Mouse (Mus musculus) MEL (cell line): ENCODE results near the gene Tacc3. TPM values are rescaled to one million over a fixed set of nuclear protein-coding genes. Genes with fewer than 3 reads are reported as not detected.

ENCODE experiments used
- DNase-seq: peaks from one replicate; pipeline ENCODE4 v3.0.0; 2011; ENCODE audit warnings: low read depth, low spot score
- H3K27ac ChIP-seq: 2 replicates; pipeline ENCODE4 v1.5.1; 2012; ENCODE audit warnings: low read depth, mild to moderate bottlenecking, control low read depth, low read length, moderate library complexity; ENCODE audit not compliant: control insufficient read depth
- H3K27me3 ChIP-seq, 2 experiments: fragments of 150-350 bp in 1 of 2; sonication (generic) in 1 of 2; 2 replicates each; pipeline ENCODE4 v1.6.1; 2012; ENCODE audit warnings: low read length in 2 of 2, mild to moderate bottlenecking in 2 of 2, improper control_type of control experiment in 1 of 2, moderate library complexity in 1 of 2; ENCODE audit not compliant: insufficient read depth in 2 of 2, control insufficient read depth in 1 of 2
- H3K36me3 ChIP-seq, 2 experiments: 2 replicates each; pipeline ENCODE4 v1.6.1; 2012 to 2014; ENCODE audit warnings: low read length in 2 of 2, improper control_type of control experiment in 1 of 2, inconsistent platforms in 1 of 2, mild to moderate bottlenecking in 1 of 2; ENCODE audit not compliant: insufficient read depth in 2 of 2, control insufficient read depth in 1 of 2
- H3K4me1 ChIP-seq, 2 experiments: fragments of 150-350 bp in 1 of 2; sonication (generic) in 1 of 2; 2 replicates each; pipeline ENCODE4 v1.6.1; 2012; ENCODE audit warnings: low read length in 2 of 2, improper control_type of control experiment in 1 of 2, mild to moderate bottlenecking in 1 of 2; ENCODE audit not compliant: insufficient read depth in 2 of 2, control insufficient read depth in 1 of 2
- H3K4me3 ChIP-seq, 2 experiments: fragments of 150-350 bp in 1 of 2; sonication (generic) in 1 of 2; 2 replicates each; pipeline ENCODE4 v1.5.1; 2012; ENCODE audit warnings: low read depth in 2 of 2, low read length in 2 of 2, mild to moderate bottlenecking in 2 of 2, moderate library complexity in 2 of 2, control low read depth in 1 of 2, improper control_type of control experiment in 1 of 2; ENCODE audit not compliant: control insufficient read depth in 1 of 2, insufficient read depth in 1 of 2
- H3K79me2 ChIP-seq: 2 replicates; pipeline ENCODE4 v1.6.1; 2012; ENCODE audit warnings: mild to moderate bottlenecking, low read length, moderate library complexity; ENCODE audit not compliant: control insufficient read depth, poor library complexity, insufficient read depth
- H3K9ac ChIP-seq: 2 replicates; pipeline ENCODE4 v1.6.1; 2012; ENCODE audit warnings: low read depth, mild to moderate bottlenecking, control low read depth, low read length, moderate library complexity; ENCODE audit not compliant: control insufficient read depth, poor library complexity, severe bottlenecking
- H3K9me3 ChIP-seq: fragments of 150-350 bp; sonication (generic); replicated peaks from 2 replicates; pipeline ENCODE4 v1.6.1; 2012; ENCODE audit warnings: mild to moderate bottlenecking, low read length, improper control_type of control experiment, moderate library complexity; ENCODE audit not compliant: insufficient read depth
- CHD1 ChIP-seq: IDR thresholded peaks from 2 replicates; pipeline ENCODE4 v1.6.1; 2012; ENCODE audit warnings: low read depth, mild to moderate bottlenecking, inconsistent platforms, low read length, improper control_type of control experiment
- CTCF ChIP-seq, 3 experiments: IDR thresholded peaks in 2 of 3; conservative IDR thresholded peaks in 1 of 3; 2 replicates each; pipeline ENCODE4 v1.5.1; 2011 to 2012; ENCODE audit warnings: low read length in 3 of 3, low read depth in 2 of 3, mild to moderate bottlenecking in 2 of 3, improper control_type of control experiment in 1 of 3, inconsistent platforms in 1 of 3, mixed read lengths in 1 of 3, moderate library complexity in 1 of 3; ENCODE audit not compliant: control insufficient read depth in 1 of 3, insufficient read depth in 1 of 3, poor library complexity in 1 of 3, severe bottlenecking in 1 of 3
- E2F4 ChIP-seq: IDR thresholded peaks from 2 replicates; pipeline ENCODE4 v1.6.1; 2011; ENCODE audit warnings: low read depth, low read length, improper control_type of control experiment, borderline replicate concordance
- GABPA ChIP-seq: IDR thresholded peaks from 2 replicates; pipeline ENCODE4 v1.6.1; 2012; ENCODE audit warnings: low read depth, mild to moderate bottlenecking, inconsistent platforms, low read length, improper control_type of control experiment, moderate library complexity
- GATA1 ChIP-seq: IDR thresholded peaks from 2 replicates; pipeline ENCODE4 v1.6.1; 2011; ENCODE audit warnings: low read depth, low read length, improper control_type of control experiment
- JUND ChIP-seq: IDR thresholded peaks from 2 replicates; pipeline ENCODE4 v1.6.1; 2011; ENCODE audit warnings: low read depth, mild to moderate bottlenecking, improper control_type of control experiment, low read length
- MAX ChIP-seq: IDR thresholded peaks from 2 replicates; pipeline ENCODE4 v1.6.1; 2011; ENCODE audit warnings: low read length, improper control_type of control experiment
- MYB ChIP-seq: IDR thresholded peaks from 2 replicates; pipeline ENCODE4 v1.6.1; 2011; ENCODE audit warnings: mild to moderate bottlenecking, low read depth, low read length, improper control_type of control experiment
- MYC ChIP-seq: IDR thresholded peaks from 2 replicates; pipeline ENCODE4 v1.6.1; 2011; ENCODE audit warnings: low read depth, mild to moderate bottlenecking, low read length, improper control_type of control experiment, moderate library complexity
- NELFE ChIP-seq: IDR thresholded peaks from 2 replicates; pipeline ENCODE4 v1.6.1; 2011; ENCODE audit warnings: low read depth, low read length, improper control_type of control experiment
- NRF1 ChIP-seq: IDR thresholded peaks from 2 replicates; pipeline ENCODE4 v1.6.1; 2014; ENCODE audit warnings: low read depth, mild to moderate bottlenecking, inconsistent platforms, low read length, improper control_type of control experiment, moderate library complexity; ENCODE audit not compliant: poor library complexity, insufficient read depth, severe bottlenecking
- POLR2A ChIP-seq, 2 experiments: IDR thresholded peaks; 2 replicates each; pipeline ENCODE4 v1.6.1; 2011 to 2012; ENCODE audit warnings: low read length in 2 of 2, mild to moderate bottlenecking in 2 of 2, control low read depth in 1 of 2, improper control_type of control experiment in 1 of 2, low read depth in 1 of 2, moderate library complexity in 1 of 2; ENCODE audit not compliant: control insufficient read depth in 1 of 2, insufficient read depth in 1 of 2, poor library complexity in 1 of 2
- POLR2AphosphoS2 ChIP-seq: IDR thresholded peaks from 2 replicates; pipeline ENCODE4 v1.6.1; 2011; ENCODE audit warnings: low read length, improper control_type of control experiment
- POLR2AphosphoS5 ChIP-seq: IDR thresholded peaks from 2 replicates; pipeline ENCODE4 v1.6.1; 2012; ENCODE audit warnings: low read depth, borderline replicate concordance, mild to moderate bottlenecking, inconsistent platforms, low read length, moderate library complexity, mixed read lengths
- RCOR1 ChIP-seq: IDR thresholded peaks from 2 replicates; pipeline ENCODE4 v1.6.1; 2012; ENCODE audit warnings: low read depth, mild to moderate bottlenecking, inconsistent platforms, low read length, improper control_type of control experiment
- SMC3 ChIP-seq: IDR thresholded peaks from 2 replicates; pipeline ENCODE4 v1.6.1; 2011; ENCODE audit warnings: low read depth, low read length, improper control_type of control experiment
- TAL1 ChIP-seq: IDR thresholded peaks from 2 replicates; pipeline ENCODE4 v1.6.1; 2012; ENCODE audit warnings: mild to moderate bottlenecking, inconsistent platforms, low read length, moderate library complexity, mixed read lengths
- TBP ChIP-seq: IDR thresholded peaks from 2 replicates; pipeline ENCODE4 v1.8.0; 2011; ENCODE audit warnings: low read depth, low read length, improper control_type of control experiment
- USF1 ChIP-seq: IDR thresholded peaks from 2 replicates; pipeline ENCODE4 v1.6.1; 2014; ENCODE audit warnings: low read depth, mild to moderate bottlenecking, inconsistent platforms, low read length, improper control_type of control experiment, moderate library complexity
- ZKSCAN1 ChIP-seq: IDR thresholded peaks from 2 replicates; pipeline ENCODE4 v1.6.1; 2012; ENCODE audit warnings: low read depth, mild to moderate bottlenecking, inconsistent platforms, low read length, improper control_type of control experiment, moderate library complexity
- polyA plus RNA-seq, 2 experiments: library from polyadenylated mRNA; stranded (reverse) in 1 of 2; unstranded in 1 of 2; fragments of >175 nt in 1 of 2; fragments of >200 nt in 1 of 2; gene quantifications; 2 replicates each; pipeline versions ENCODE4 v1.2.1 to v1.2.4; 2012; ENCODE audit warnings: low replicate concordance in 2 of 2, low read depth in 1 of 2; ENCODE audit not compliant: insufficient read length in 2 of 2, insufficient read depth in 1 of 2, missing spikeins in 1 of 2
- total RNA-seq: library from RNA; depleted of rRNA; stranded (reverse); fragments of 300-350 nt; gene quantifications from 2 replicates; pipeline ENCODE4 v1.2.3, GENCODE M21; 2012

Tacc3 gene
- total and polyA plus RNA-seq, 3 experiments = 149 to 609 (median 165) TPM

DNA sequence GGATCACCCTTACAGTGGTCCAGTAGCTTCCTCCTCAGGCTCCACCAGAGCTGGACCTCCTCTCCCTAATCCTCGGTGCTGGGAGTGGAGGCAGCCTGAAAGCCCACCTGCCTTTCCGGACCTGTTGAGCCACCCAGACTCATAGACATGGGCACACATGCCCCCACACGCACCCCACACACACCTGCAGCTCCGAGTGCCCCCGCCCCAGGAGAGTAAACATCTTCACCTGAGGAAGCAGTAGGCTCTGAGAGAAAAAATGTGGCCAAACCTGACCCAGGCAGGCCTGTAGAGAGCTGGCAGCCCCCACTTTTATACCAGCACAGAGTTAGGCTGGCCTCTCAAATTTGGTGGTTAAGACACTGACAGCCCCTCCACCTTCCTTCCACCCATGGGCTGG lies 38.5 kb downstream of the Tacc3 start:
- Histone ChIP-seq H3K9me3 (no peaks in the 10 kb centered on the region), H3K27me3 (peaks cover 2 to 11% of the 10 kb centered on the region in 2 experiments), H3K27ac (no peak overlapping the region), H3K36me3 (no peaks in the 10 kb centered on the region), H3K79me2 (no peaks in the 10 kb centered on the region), H3K4me3 (no peak overlapping the region), H3K9ac (no peak overlapping the region), H3K4me1 (no peaks in the 10 kb centered on the region)
- no peak for TF ChIP-seq POLR2AphosphoS5
- no peak for TF ChIP-seq CHD1
- no peak for TF ChIP-seq MYB
- TF ChIP-seq TBP = no peak
- no peak for TF ChIP-seq SMC3
- no peak for TF ChIP-seq GABPA
- no peak for TF ChIP-seq TAL1
- TF ChIP-seq USF1 = no peak
- no peak for TF ChIP-seq MYC
- no peak for TF ChIP-seq RCOR1
- TF ChIP-seq MAX = no peak
- TF ChIP-seq E2F4 = no peak
- TF ChIP-seq NELFE = no peak
- TF ChIP-seq CTCF (IDR thresholded peaks at IDR 0.05 in 2 of 3, conservative IDR thresholded peaks at IDR 0.05 in 1 of 3; ENCODE audit: control insufficient read depth in 1 of 3, insufficient read depth in 1 of 3, low read depth in 2 of 3, low read length in 3 of 3, poor library complexity in 1 of 3, severe bottlenecking in 1 of 3) = no peak
- TF ChIP-seq POLR2AphosphoS2 = no peak
- no peak for TF ChIP-seq NRF1
- TF ChIP-seq JUND = no peak
- TF ChIP-seq ZKSCAN1 = no peak
- no peak for DNase-seq

DNA sequence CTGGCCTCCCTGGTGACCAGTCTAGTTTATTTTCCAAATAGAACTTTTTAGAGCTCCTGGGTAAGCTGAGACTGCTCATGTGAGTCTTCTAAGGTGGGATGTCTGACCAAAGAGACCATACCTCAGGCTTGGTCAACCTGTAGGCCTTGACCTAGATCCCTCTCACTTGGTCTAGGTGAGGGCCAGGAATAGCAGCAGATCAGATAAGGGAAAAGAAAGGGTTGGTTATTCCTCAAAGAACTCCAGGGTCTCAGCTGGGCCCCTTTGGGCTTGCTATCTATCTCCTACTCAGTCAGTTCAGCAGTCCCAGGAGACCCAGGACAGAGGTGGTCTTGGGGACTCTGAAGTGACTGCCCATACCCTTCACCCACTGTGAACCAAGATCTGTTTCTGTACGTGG lies 39.6 kb downstream of the Tacc3 start:
- 0 out of 2 replicates have a peak, but pooled peaks have one; percentile 21 for TF ChIP-seq GATA1
- TF ChIP-seq POLR2A (IDR thresholded peaks at IDR 0.05; ENCODE audit: control insufficient read depth in 1 of 2, insufficient read depth in 1 of 2, low read depth in 1 of 2, low read length in 2 of 2, poor library complexity in 1 of 2) = no peak
- no peak for DNase-seq
- H3K27ac ChIP-seq = no peak overlapping the region
- no peak overlapping the region for H3K9ac ChIP-seq
- H3K9me3 ChIP-seq = no peaks in the 10 kb centered on the region
- H3K27me3 ChIP-seq = peaks cover 2 to 11% of the 10 kb centered on the region in 2 experiments
- H3K4me1 ChIP-seq = no peaks in the 10 kb centered on the region
- no peak overlapping the region for H3K4me3 ChIP-seq
- no peaks in the 10 kb centered on the region for H3K36me3 ChIP-seq
- H3K79me2 ChIP-seq = no peaks in the 10 kb centered on the region
